Mouse (Mus musculus): ENCODE data around the gene Eml3. TPM values are rescaled to one million over a fixed set of nuclear protein-coding genes. Genes with fewer than 3 reads are reported as not detected.

Gene Eml3
- polyA plus RNA-seq, 1 experiment from 2014 or later, result 18.2 TPM

GRCm38 (mm10) chr19:8927891-8928525, 1.3 kb upstream of the Eml3 start:
- H3K4me2 ChIP-seq (ENCODE audit: low read depth, low read length), result no peak overlapping the region
- no peaks in the 10 kb centered on the region for H3K4me1 ChIP-seq (ENCODE audit: control insufficient read depth, insufficient read depth, low read length)
- no peak overlapping the region for H3K9ac ChIP-seq (ENCODE audit: low read depth, low read length)
- no peak overlapping the region for H3K27ac ChIP-seq (replicated peaks; ENCODE audit: low read depth, low read length)
- no peak overlapping the region for H3K4me3 ChIP-seq (ENCODE audit: low read depth, low read length)
- WGBS, result 87% methylated on average over 12 of the region's 12 CpGs
- ATAC-seq (ENCODE audit: low read depth) (no peak), DNase-seq (ENCODE audit: low spot score) (no peak)
- peaks cover 42% of the 10 kb centered on the region for H3K36me3 ChIP-seq (ENCODE audit: control insufficient read depth, insufficient read depth, low read length)
- H3K27me3 ChIP-seq (replicated peaks; ENCODE audit: control insufficient read depth, insufficient read depth, low read length), result no peaks in the 10 kb centered on the region
- H3K9me3 ChIP-seq (ENCODE audit: control insufficient read depth, low read length), result no peaks in the 10 kb centered on the region

DNA sequence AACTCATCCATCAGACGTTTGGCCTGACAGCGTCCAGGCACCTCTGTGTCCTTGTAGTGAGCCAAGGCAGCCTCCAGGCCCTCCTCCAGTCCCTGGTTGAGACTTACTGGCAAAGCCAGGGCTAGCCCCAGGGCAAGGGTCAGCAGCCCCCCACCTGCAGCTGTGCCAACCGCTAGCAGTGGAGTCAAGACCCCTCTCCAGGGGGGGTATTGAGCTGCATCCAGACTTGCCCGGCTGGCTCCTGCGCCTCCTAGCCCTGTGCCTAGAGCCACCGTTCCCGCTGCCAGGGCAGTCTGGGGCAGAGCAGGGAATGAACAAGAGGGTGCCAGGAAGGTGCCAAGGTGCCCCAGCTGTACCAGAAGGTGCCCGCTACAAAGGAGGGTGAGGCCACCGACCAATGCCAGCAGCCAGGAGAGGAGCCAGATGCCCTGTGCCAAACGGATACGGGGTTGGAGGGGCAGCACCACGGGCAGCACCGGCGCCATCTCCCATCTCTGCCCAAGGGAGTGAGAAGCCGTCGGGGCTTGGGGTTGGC, 596 bp upstream of the Eml3 start:
- Histone ChIP-seq H3K36me3 (ENCODE audit: control insufficient read depth, insufficient read depth, low read length) (peaks cover 50% of the 10 kb centered on the region), H3K9me3 (ENCODE audit: control insufficient read depth, low read length) (no peaks in the 10 kb centered on the region), H3K4me2 (ENCODE audit: low read depth, low read length) (peak overlapping the region; percentile 78), H3K4me1 (ENCODE audit: control insufficient read depth, insufficient read depth, low read length) (no peaks in the 10 kb centered on the region), H3K27ac (replicated peaks; ENCODE audit: low read depth, low read length) (no peak overlapping the region), H3K27me3 (replicated peaks; ENCODE audit: control insufficient read depth, insufficient read depth, low read length) (no peaks in the 10 kb centered on the region), H3K9ac (ENCODE audit: low read depth, low read length) (peak overlapping the region; percentile 86), H3K4me3 (ENCODE audit: low read depth, low read length) (peak overlapping the region; percentile 80)
- DNase-seq (ENCODE audit: low spot score) (no peak), ATAC-seq (ENCODE audit: low read depth) (peak; percentile 26; the same call in 1 of the 2 replicates)
- WGBS, result 32% methylated on average over 7 of the region's 16 CpGs

- no peaks in the 10 kb centered on the region for H3K4me1 ChIP-seq (ENCODE audit: control insufficient read depth, insufficient read depth, low read length)
- peaks cover 63% of the 10 kb centered on the region for H3K36me3 ChIP-seq (ENCODE audit: control insufficient read depth, insufficient read depth, low read length)
- peak overlapping the region; percentile 65; the same call in 1 of the 2 replicates for H3K27ac ChIP-seq (replicated peaks; ENCODE audit: low read depth, low read length)
- H3K9me3 ChIP-seq (ENCODE audit: control insufficient read depth, low read length), result no peaks in the 10 kb centered on the region
- ATAC-seq (ENCODE audit: low read depth) (no peak), DNase-seq (ENCODE audit: low spot score) (no peak)
- H3K27me3 ChIP-seq (replicated peaks; ENCODE audit: control insufficient read depth, insufficient read depth, low read length), result no peaks in the 10 kb centered on the region
- H3K9ac ChIP-seq (ENCODE audit: low read depth, low read length), result peak overlapping the region; percentile 86
- 5% methylated on average over 11 of the region's 11 CpGs for WGBS
- peak overlapping the region; percentile 78 for H3K4me2 ChIP-seq (ENCODE audit: low read depth, low read length)
- peak overlapping the region; percentile 80 for H3K4me3 ChIP-seq (ENCODE audit: low read depth, low read length)
Measured at GRCm38 (mm10) chr19:8930117-8930516, 765 bp downstream of the Eml3 start.

GRCm38 (mm10) chr19:8930771-8931170, 1.4 kb downstream of the Eml3 start:
- H3K9ac ChIP-seq (ENCODE audit: low read depth, low read length), result peak overlapping the region; percentile 86
- H3K9me3 ChIP-seq (ENCODE audit: control insufficient read depth, low read length), result no peaks in the 10 kb centered on the region
- peak overlapping the region; percentile 78 for H3K4me2 ChIP-seq (ENCODE audit: low read depth, low read length)
- WGBS, result 73% methylated on average over 7 of the region's 7 CpGs
- peak overlapping the region; percentile 80 for H3K4me3 ChIP-seq (ENCODE audit: low read depth, low read length)
- DNase-seq (ENCODE audit: low spot score), result no peak
- H3K27ac ChIP-seq (replicated peaks; ENCODE audit: low read depth, low read length), result no peak overlapping the region
- no peaks in the 10 kb centered on the region for H3K4me1 ChIP-seq (ENCODE audit: control insufficient read depth, insufficient read depth, low read length)
- no peaks in the 10 kb centered on the region for H3K27me3 ChIP-seq (replicated peaks; ENCODE audit: control insufficient read depth, insufficient read depth, low read length)
- ATAC-seq (ENCODE audit: low read depth), result no peak
- peaks cover 63% of the 10 kb centered on the region for H3K36me3 ChIP-seq (ENCODE audit: control insufficient read depth, insufficient read depth, low read length)

DNA sequence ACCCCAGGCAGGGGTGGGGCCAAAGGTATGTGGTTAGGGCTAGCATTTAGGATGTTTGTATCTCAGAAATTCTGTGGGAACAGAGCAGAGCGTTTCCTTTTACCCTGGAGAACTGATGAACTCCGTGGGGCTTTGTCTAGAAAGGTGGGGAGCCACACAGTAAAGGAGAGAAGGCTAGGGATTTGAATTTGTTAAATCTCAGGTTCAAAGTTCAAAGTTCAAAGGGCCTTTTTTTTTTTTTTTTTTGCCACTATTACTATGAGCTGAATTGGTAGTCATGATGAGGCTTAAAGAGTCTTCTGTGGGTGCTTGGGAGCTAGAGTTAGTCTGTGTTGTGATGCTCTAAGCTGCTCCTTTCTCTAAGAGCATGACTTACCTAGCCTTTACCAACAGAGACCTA, 7.4 kb downstream of the Eml3 start:
- ATAC-seq (ENCODE audit: low read depth) (no peak), DNase-seq (ENCODE audit: low spot score) (no peak)
- Histone ChIP-seq H3K36me3 (ENCODE audit: control insufficient read depth, insufficient read depth, low read length) (peaks cover 68% of the 10 kb centered on the region), H3K27ac (replicated peaks; ENCODE audit: low read depth, low read length) (no peak overlapping the region), H3K4me3 (ENCODE audit: low read depth, low read length) (no peak overlapping the region), H3K9ac (ENCODE audit: low read depth, low read length) (no peak overlapping the region), H3K27me3 (replicated peaks; ENCODE audit: control insufficient read depth, insufficient read depth, low read length) (no peaks in the 10 kb centered on the region), H3K9me3 (ENCODE audit: control insufficient read depth, low read length) (no peaks in the 10 kb centered on the region), H3K4me1 (ENCODE audit: control insufficient read depth, insufficient read depth, low read length) (peaks cover 7% of the 10 kb centered on the region; the same call in 1 of the 2 replicates), H3K4me2 (ENCODE audit: low read depth, low read length) (no peak overlapping the region)
- WGBS, result 89% methylated on average over 2 of the region's 2 CpGs

- Histone ChIP-seq H3K36me3 (ENCODE audit: control insufficient read depth, insufficient read depth, low read length) (peaks cover 63% of the 10 kb centered on the region), H3K9me3 (ENCODE audit: control insufficient read depth, low read length) (no peaks in the 10 kb centered on the region), H3K4me3 (ENCODE audit: low read depth, low read length) (peak overlapping the region; percentile 97), H3K9ac (ENCODE audit: low read depth, low read length) (peak overlapping the region; percentile 66; the same call in 1 of the 2 replicates), H3K4me1 (ENCODE audit: control insufficient read depth, insufficient read depth, low read length) (peaks cover 27% of the 10 kb centered on the region; the same call in 1 of the 2 replicates), H3K27me3 (replicated peaks; ENCODE audit: control insufficient read depth, insufficient read depth, low read length) (no peaks in the 10 kb centered on the region), H3K4me2 (ENCODE audit: low read depth, low read length) (peak overlapping the region; percentile 61), H3K27ac (replicated peaks; ENCODE audit: low read depth, low read length) (peak overlapping the region; percentile 98)
- 75% methylated on average over 14 of the region's 15 CpGs for WGBS
- ATAC-seq (ENCODE audit: low read depth), result no peak
- no peak for DNase-seq (ENCODE audit: low spot score)
Measured at GRCm38 (mm10) chr19:8940526-8941133, 11.3 kb downstream of the Eml3 start.

DNA sequence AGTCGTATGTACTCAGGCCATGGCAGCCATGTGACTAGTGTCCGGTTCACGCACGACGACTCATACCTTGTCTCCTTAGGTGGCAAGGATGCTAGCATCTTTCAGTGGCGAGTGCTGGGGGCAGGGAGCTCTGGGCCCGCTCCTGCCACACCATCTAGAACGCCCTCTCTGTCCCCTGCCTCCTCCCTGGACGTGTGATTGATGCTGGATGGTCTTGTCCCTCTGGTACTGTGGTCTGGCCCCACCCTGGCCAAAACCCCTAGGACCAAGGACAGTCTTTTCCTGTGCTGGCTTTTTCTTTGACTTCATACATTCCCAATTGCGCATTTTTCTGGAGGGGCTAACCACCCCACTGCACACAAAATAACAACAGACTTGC, 11.8 kb downstream of the Eml3 start:
- no peaks in the 10 kb centered on the region for H3K27me3 ChIP-seq (replicated peaks; ENCODE audit: control insufficient read depth, insufficient read depth, low read length)
- ATAC-seq (ENCODE audit: low read depth) (no peak; the same call in 1 of the 2 replicates), DNase-seq (ENCODE audit: low spot score) (no peak)
- no peaks in the 10 kb centered on the region for H3K9me3 ChIP-seq (ENCODE audit: control insufficient read depth, low read length)
- H3K4me2 ChIP-seq (ENCODE audit: low read depth, low read length), result peak overlapping the region; percentile 61
- peak overlapping the region; percentile 66 for H3K9ac ChIP-seq (ENCODE audit: low read depth, low read length)
- H3K27ac ChIP-seq (replicated peaks; ENCODE audit: low read depth, low read length), result peak overlapping the region; percentile 98
- H3K36me3 ChIP-seq (ENCODE audit: control insufficient read depth, insufficient read depth, low read length), result peaks cover 65% of the 10 kb centered on the region
- 41% methylated on average over 10 of the region's 10 CpGs for WGBS
- peak overlapping the region; percentile 97 for H3K4me3 ChIP-seq (ENCODE audit: low read depth, low read length)
- H3K4me1 ChIP-seq (ENCODE audit: control insufficient read depth, insufficient read depth, low read length), result peaks cover 27% of the 10 kb centered on the region; the same call in 1 of the 2 replicates

DNA sequence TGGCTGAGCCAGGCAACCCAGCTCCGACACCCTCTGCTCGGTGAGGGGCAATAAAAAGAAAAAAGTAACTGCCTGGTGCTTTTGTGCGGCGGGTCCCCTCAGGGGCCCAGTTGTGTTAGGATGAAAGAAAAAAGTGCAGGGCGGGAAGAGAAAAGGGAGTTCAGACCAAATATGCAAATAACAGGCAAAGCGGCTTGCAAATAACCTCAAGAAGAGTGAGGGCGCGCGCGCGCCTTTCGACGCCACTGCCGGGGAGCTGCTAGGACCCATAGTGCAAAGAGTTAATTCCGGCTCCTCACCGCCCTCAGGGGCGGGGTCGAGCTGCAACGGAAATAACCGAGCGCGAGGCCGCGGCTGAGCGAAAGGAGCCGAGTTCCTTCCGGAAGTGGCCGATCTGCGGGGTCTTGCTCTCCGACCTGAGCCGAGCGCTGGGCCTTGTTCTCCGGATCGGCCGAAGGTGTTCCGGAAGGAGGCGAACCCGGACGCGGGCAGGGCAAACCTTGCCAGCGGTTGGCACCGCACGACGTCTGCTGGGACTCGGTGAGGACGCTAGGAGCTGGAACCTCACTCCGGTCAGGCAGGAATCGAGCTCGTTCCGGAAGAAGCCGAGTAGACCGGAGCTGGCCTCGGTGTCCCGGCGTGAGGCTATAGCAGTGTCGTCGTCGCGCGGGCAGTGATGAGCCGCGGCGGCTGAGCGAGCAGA, 12.3 kb downstream of the Eml3 start, which contains the start of gene Mta2:
Gene Mta2, plus strand, starts transcription at position 361 of the 703 bp plus-strand sequence.
- peak within 1 kb of the TSS; percentile 97 for H3K4me3 ChIP-seq (ENCODE audit: low read depth, low read length)
- under 1% methylated on average over 39 of the region's 64 CpGs for WGBS
- peaks cover 65% of the 10 kb centered on the region for H3K36me3 ChIP-seq (ENCODE audit: control insufficient read depth, insufficient read depth, low read length)
- H3K9ac ChIP-seq (ENCODE audit: low read depth, low read length), result peak within 1 kb of the TSS; percentile 99
- no peaks in the 10 kb centered on the region for H3K27me3 ChIP-seq (replicated peaks; ENCODE audit: control insufficient read depth, insufficient read depth, low read length)
- peak; percentile 95 for ATAC-seq (ENCODE audit: low read depth)
- H3K27ac ChIP-seq (replicated peaks; ENCODE audit: low read depth, low read length), result peak within 1 kb of the TSS; percentile 98
- peak; percentile 98 for DNase-seq (ENCODE audit: low spot score)
- peaks cover 27% of the 10 kb centered on the region; the same call in 1 of the 2 replicates for H3K4me1 ChIP-seq (ENCODE audit: control insufficient read depth, insufficient read depth, low read length)
- peak within 1 kb of the TSS; percentile 61 for H3K4me2 ChIP-seq (ENCODE audit: low read depth, low read length)
- H3K9me3 ChIP-seq (ENCODE audit: control insufficient read depth, low read length), result no peaks in the 10 kb centered on the region

Measured in embryonic facial prominence, embryonic 14.5 days (tissue).